8 mouse cellular contexts compared by ENCODE assay signal in the genomic region with DNA sequence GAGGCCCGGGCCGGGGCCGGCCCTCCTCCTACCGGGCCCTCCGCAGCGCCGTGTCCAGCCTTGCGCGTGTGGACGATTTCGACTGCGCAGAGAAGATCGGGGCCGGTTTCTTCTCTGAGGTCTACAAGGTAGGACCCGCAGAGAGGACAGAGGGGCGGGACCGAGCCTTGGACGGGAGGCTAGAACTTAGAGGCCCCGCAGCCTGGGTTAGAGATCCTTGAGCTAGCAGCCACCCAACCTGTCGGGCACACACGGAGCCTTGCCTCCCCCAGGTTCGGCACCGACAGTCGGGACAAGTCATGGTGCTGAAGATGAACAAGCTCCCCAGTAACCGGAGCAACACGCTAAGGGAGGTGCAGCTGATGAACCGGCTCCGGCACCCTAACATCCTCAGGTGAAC. TPM values are rescaled to one million over a fixed set of nuclear protein-coding genes. Genes with fewer than 3 reads are reported as not detected.
A peak's percentile ranks its signal among the peaks of the same experiment; 100 is the strongest.
DNase-seq lines count a peak whose midpoint lies in the region; ATAC-seq and TF ChIP-seq lines count a peak whose summit lies in the region.

No protein-coding gene starts in this region.

- no peaks in the 10 kb centered on the region for H3K27me3 ChIP-seq in cerebellum, adult 2 months (ENCODE audit: control insufficient read depth, insufficient read depth, low read length)
- peaks cover 10% of the 10 kb centered on the region for H3K27me3 ChIP-seq in liver, embryonic 14.5 days (ENCODE audit: control insufficient read depth, insufficient read depth, low read length)
- H3K27me3 ChIP-seq in stomach, embryonic 15.5 days (replicated peaks): no peaks in the 10 kb centered on the region

- peak overlapping the region; percentile 94 for H3K4me2 ChIP-seq in liver, embryonic 14.5 days (ENCODE audit: low read depth)
- H3K4me2 ChIP-seq in stomach, embryonic 15.5 days: peak overlapping the region; percentile 85

- peak overlapping the region; percentile 86 for H3K4me3 ChIP-seq in cerebellum, adult 2 months (replicated peaks; ENCODE audit: insufficient read depth, low read depth, low read length)
- peak overlapping the region; percentile 66 for H3K4me3 ChIP-seq in brown adipose tissue, adult 24 weeks (ENCODE audit: insufficient read depth, low read depth, low read length)
- peak overlapping the region; percentile 27 to 58 for H3K4me3 ChIP-seq in liver, embryonic 14.5 days (ENCODE audit: insufficient read depth in 1 of 2, low read depth in 2 of 2, low read length in 2 of 2)
- H3K4me3 ChIP-seq in stomach, embryonic 15.5 days (replicated peaks): peak overlapping the region; percentile 97

- H3K27ac ChIP-seq in cerebellum, adult 2 months (ENCODE audit: insufficient read depth, low read length): no peak overlapping the region
- H3K27ac ChIP-seq in brown adipose tissue, adult 24 weeks (replicated peaks; ENCODE audit: low read depth, low read length): no peak overlapping the region
- no peak overlapping the region for H3K27ac ChIP-seq in liver, embryonic 14.5 days
- peak overlapping the region; percentile 94 for H3K27ac ChIP-seq in stomach, embryonic 15.5 days

- no peak for TF ChIP-seq EP300 in liver, embryonic 14.5 days (IDR thresholded peaks at IDR 0.05; ENCODE audit: low read depth)

- H3K4me1 ChIP-seq in cerebellum, adult 2 months (ENCODE audit: control insufficient read depth, insufficient read depth, low read length): peaks cover 7% of the 10 kb centered on the region; the same call in 1 of the 2 replicates
- no peaks in the 10 kb centered on the region for H3K4me1 ChIP-seq in brown adipose tissue, adult 24 weeks (ENCODE audit: control insufficient read depth, insufficient read depth, insufficient read length, low read length)
- H3K4me1 ChIP-seq in liver, embryonic 14.5 days (replicated peaks; ENCODE audit: control insufficient read depth in 2 of 2, insufficient read depth in 2 of 2, low read length in 1 of 2): 0 out of 4 replicates have a peak, but pooled peaks cover 0 to 2% of the 10 kb centered on the region in 2 experiments
- H3K4me1 ChIP-seq in stomach, embryonic 15.5 days: peaks cover 11% of the 10 kb centered on the region

- no peak for TF ChIP-seq CTCF in cerebellum, adult 2 months (IDR thresholded peaks at IDR 0.05; ENCODE audit: borderline replicate concordance, insufficient read depth, low read depth, low read length)
- no peak for TF ChIP-seq CTCF in liver, embryonic 14.5 days (IDR thresholded peaks at IDR 0.05; ENCODE audit: low read depth)

- no peaks in the 10 kb centered on the region for H3K36me3 ChIP-seq in liver, embryonic 14.5 days (replicated peaks; ENCODE audit: control insufficient read depth, insufficient read depth, low read depth)
- peaks cover 29% of the 10 kb centered on the region for H3K36me3 ChIP-seq in stomach, embryonic 15.5 days

- no peak for ATAC-seq in liver, embryonic 14.5 days (ENCODE audit: insufficient read depth)
- ATAC-seq in stomach, embryonic 15.5 days (ENCODE audit: insufficient read depth, low FRiP score, low read depth): no peak
- no peak for ATAC-seq in megakaryocyte-erythroid progenitor cell, adult 5-6 weeks (replicated peaks; ENCODE audit: low FRiP score, low TSS enrichment, poor library complexity, severe bottlenecking)

- no peak for TF ChIP-seq POLR2A in cerebellum, adult 2 months (IDR thresholded peaks at IDR 0.05; ENCODE audit: borderline replicate concordance, insufficient read depth, low read length)

- under 1% methylated on average over 28 of the region's 28 CpGs for WGBS in cerebellum, adult 2 months
- WGBS in liver, embryonic 14.5 days (ENCODE audit: insufficient replicate concordance): 4% methylated on average over 28 of the region's 28 CpGs
- under 1% methylated on average over 28 of the region's 28 CpGs for WGBS in stomach, embryonic 15.5 days

- H3K9ac ChIP-seq in liver, embryonic 14.5 days (replicated peaks): peak overlapping the region; percentile 41
- peak overlapping the region; percentile 96 for H3K9ac ChIP-seq in stomach, embryonic 15.5 days

- peak; percentile 45 to 57 for DNase-seq in cerebellum, adult 2 months
- no peak for DNase-seq in cerebellum, adult 8-10 months
- DNase-seq in 3134 (ENCODE audit: extremely low read depth, insufficient read length, low spot score): peak; percentile 66
- peak; percentile 55 for DNase-seq in heart, postnatal 4 days
- no peak for DNase-seq in liver, embryonic 14.5 days (ENCODE audit: low read depth in 3 of 3, low spot score in 3 of 3)

- no peaks in the 10 kb centered on the region for H3K9me3 ChIP-seq in liver, embryonic 14.5 days (ENCODE audit: control insufficient read depth, low read length)
- no peaks in the 10 kb centered on the region for H3K9me3 ChIP-seq in stomach, embryonic 15.5 days

RNA-seq across cellular contexts. Expression of a gene that starts 1.8 kb away (rescaled TPM):
- 51.2 and 56.3 TPM in 2 replicates for polyA plus RNA-seq in cerebellum, adult 2 months (2012; rRNA removed)
- polyA plus RNA-seq in brown adipose tissue, adult 24 weeks (2012; ENCODE audit: insufficient read depth, insufficient read length, missing spikeins): 33.8 and 37.9 TPM in 2 replicates
- 10 to 100 TPM; 41.2 to 45.4 TPM for total RNA-seq in heart, postnatal 4 days (2021)
- 3.3 and 4.0 TPM in 2 replicates for polyA plus RNA-seq in liver, embryonic 14.5 days (2012; rRNA removed)
- polyA plus RNA-seq in liver, embryonic 14.5 days (2014; fragmentation: Nextera tagmentation; extraction: Ambion mirVana): 0.65 and 1.2 TPM in 2 replicates
- polyA plus RNA-seq in stomach, embryonic 15.5 days (2015; fragmentation: Nextera tagmentation; extraction: Ambion mirVana): 6.2 and 7.4 TPM in 2 replicates
- total RNA-seq in megakaryocyte-erythroid progenitor cell, adult 5-6 weeks (2014; fragmentation: Nextera tagmentation): 11.7 and 15.6 TPM in 2 replicates
- 4.3 and 4.8 TPM in 2 replicates for total RNA-seq in megakaryocyte-erythroid progenitor cell, adult 5-6 weeks (2017)

RNA-seq across cellular contexts. Expression of a gene that starts 10.9 kb away (rescaled TPM):
- polyA plus RNA-seq in cerebellum, adult 2 months (2012; rRNA removed): 0.74 and 0.84 TPM in 2 replicates
- polyA plus RNA-seq in brown adipose tissue, adult 24 weeks (2012; ENCODE audit: insufficient read depth, insufficient read length, missing spikeins): 1.5 and 1.9 TPM in 2 replicates
- under 1 TPM; 0.56 to 0.69 TPM for total RNA-seq in heart, postnatal 4 days (2021)
- polyA plus RNA-seq in liver, embryonic 14.5 days (2012; rRNA removed): 0.11 and 0.31 TPM in 2 replicates
- polyA plus RNA-seq in liver, embryonic 14.5 days (2014; fragmentation: Nextera tagmentation; extraction: Ambion mirVana): 0.74 and 0.95 TPM in 2 replicates
- 3.3 and 5.2 TPM in 2 replicates for polyA plus RNA-seq in stomach, embryonic 15.5 days (2015; fragmentation: Nextera tagmentation; extraction: Ambion mirVana)
- 1.5 and 9.6 TPM in 2 replicates for total RNA-seq in megakaryocyte-erythroid progenitor cell, adult 5-6 weeks (2014; fragmentation: Nextera tagmentation)
- 2.9 and 11.9 TPM in 2 replicates for total RNA-seq in megakaryocyte-erythroid progenitor cell, adult 5-6 weeks (2017)

RNA-seq across cellular contexts. Expression of a gene that starts 14.6 kb away (rescaled TPM):
- polyA plus RNA-seq in cerebellum, adult 2 months (2012; rRNA removed): 0.87 and 2.0 TPM in 2 replicates
- not detected in 2 replicates for polyA plus RNA-seq in brown adipose tissue, adult 24 weeks (2012; ENCODE audit: insufficient read depth, insufficient read length, missing spikeins)
- not detected for total RNA-seq in heart, postnatal 4 days (2021)
- polyA plus RNA-seq in liver, embryonic 14.5 days (2012; rRNA removed): not detected in 2 replicates
- polyA plus RNA-seq in liver, embryonic 14.5 days (2014; fragmentation: Nextera tagmentation; extraction: Ambion mirVana): not detected in 2 replicates
- polyA plus RNA-seq in stomach, embryonic 15.5 days (2015; fragmentation: Nextera tagmentation; extraction: Ambion mirVana): 0.22 TPM in 1 of 2 replicates, not detected in the other
- not detected in 2 replicates for total RNA-seq in megakaryocyte-erythroid progenitor cell, adult 5-6 weeks (2014; fragmentation: Nextera tagmentation)
- not detected in 2 replicates for total RNA-seq in megakaryocyte-erythroid progenitor cell, adult 5-6 weeks (2017)

RNA-seq across cellular contexts. Expression of a gene that starts 40.0 kb away (rescaled TPM):
- not detected in 2 replicates for polyA plus RNA-seq in cerebellum, adult 2 months (2012; rRNA removed)
- polyA plus RNA-seq in brown adipose tissue, adult 24 weeks (2012; ENCODE audit: insufficient read depth, insufficient read length, missing spikeins): not detected in 2 replicates
- total RNA-seq in heart, postnatal 4 days (2021): not detected
- polyA plus RNA-seq in liver, embryonic 14.5 days (2012; rRNA removed): 0.04 TPM in 1 of 2 replicates, not detected in the other
- polyA plus RNA-seq in liver, embryonic 14.5 days (2014; fragmentation: Nextera tagmentation; extraction: Ambion mirVana): not detected in 2 replicates
- not detected in 2 replicates for polyA plus RNA-seq in stomach, embryonic 15.5 days (2015; fragmentation: Nextera tagmentation; extraction: Ambion mirVana)
- total RNA-seq in megakaryocyte-erythroid progenitor cell, adult 5-6 weeks (2014; fragmentation: Nextera tagmentation): 0.61 TPM in 1 of 2 replicates, not detected in the other
- total RNA-seq in megakaryocyte-erythroid progenitor cell, adult 5-6 weeks (2017): not detected in 2 replicates

RNA-seq across cellular contexts. Expression of a gene that starts 49.2 kb away (rescaled TPM):
- polyA plus RNA-seq in cerebellum, adult 2 months (2012; rRNA removed): 133 and 137 TPM in 2 replicates
- polyA plus RNA-seq in brown adipose tissue, adult 24 weeks (2012; ENCODE audit: insufficient read depth, insufficient read length, missing spikeins): 31.3 and 34.0 TPM in 2 replicates
- 10 to 100 TPM; 33.3 to 36.9 TPM for total RNA-seq in heart, postnatal 4 days (2021)
- polyA plus RNA-seq in liver, embryonic 14.5 days (2012; rRNA removed): 11.8 and 27.6 TPM in 2 replicates
- polyA plus RNA-seq in liver, embryonic 14.5 days (2014; fragmentation: Nextera tagmentation; extraction: Ambion mirVana): 32.1 and 36.7 TPM in 2 replicates
- polyA plus RNA-seq in stomach, embryonic 15.5 days (2015; fragmentation: Nextera tagmentation; extraction: Ambion mirVana): 104 and 105 TPM in 2 replicates
- total RNA-seq in megakaryocyte-erythroid progenitor cell, adult 5-6 weeks (2014; fragmentation: Nextera tagmentation): 28.8 and 47.9 TPM in 2 replicates
- 44.6 and 46.3 TPM in 2 replicates for total RNA-seq in megakaryocyte-erythroid progenitor cell, adult 5-6 weeks (2017)

Comparison
In these comparisons a context has a peak if more than half of its experiments do, and no peak if none do; other contexts are left out.
1. DNase-seq: peak in cerebellum, adult 2 months (2 of 2), 3134 (single experiment) and heart, postnatal 4 days (single experiment); none in cerebellum, adult 8-10 months (single experiment) and liver, embryonic 14.5 days (0 of 3).
2. H3K4me3 ChIP-seq: peak in every context shown above with its lines; median percentile 97 in stomach, embryonic 15.5 days; 86 in cerebellum, adult 2 months; 66 in brown adipose tissue, adult 24 weeks; 42 in liver, embryonic 14.5 days.